8 mouse cellular contexts compared by ENCODE assay signal in the genomic region with DNA sequence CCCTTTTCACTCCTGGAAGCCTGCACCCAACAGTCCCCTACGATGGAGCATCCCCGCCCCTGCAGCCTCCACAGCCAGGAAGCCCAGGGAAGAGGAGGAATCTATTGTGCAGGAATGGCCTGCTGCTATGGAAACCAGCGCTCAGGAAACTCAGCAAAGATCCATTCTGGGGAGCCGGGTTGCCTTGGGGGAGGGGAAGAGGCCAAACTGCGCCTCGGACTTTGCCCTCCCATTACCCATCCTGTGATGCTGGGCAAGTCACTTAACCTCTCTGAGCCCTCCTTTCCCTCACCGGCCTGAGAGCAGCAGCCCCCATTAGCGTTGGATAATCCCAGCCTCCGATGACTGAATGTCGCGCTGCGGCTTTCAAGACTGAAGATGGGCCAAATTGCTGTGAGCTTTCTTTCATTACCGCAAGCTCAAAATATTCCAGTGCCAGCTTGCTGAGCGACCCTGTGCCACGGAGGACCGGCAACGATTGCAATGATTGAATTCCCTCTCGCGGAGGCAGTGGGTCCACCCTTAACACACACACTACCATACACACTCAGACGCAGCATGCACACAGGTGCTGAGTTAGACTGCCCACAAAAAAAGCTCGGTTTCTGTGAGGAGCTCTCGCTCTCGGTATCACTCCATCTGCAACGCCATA. TPM values are rescaled to one million over a fixed set of nuclear protein-coding genes. Genes with fewer than 3 reads are reported as not detected.
DNase-seq lines count a peak whose midpoint lies in the region; ATAC-seq and TF ChIP-seq lines count a peak whose summit lies in the region.
"Had no signal": no experiment of that assay in that cellular context is flagged by ENCODE, and none has a peak within 500 bp of the region (broad histone marks: within the 10 kb centered on the region; RNA-seq: fewer than 3 reads in every experiment).

No protein-coding gene starts in this region.

- no peaks in the 10 kb centered on the region for H3K4me1 ChIP-seq in lung, embryonic 14.5 days (ENCODE audit: insufficient read depth)
- H3K4me1 ChIP-seq in forebrain, embryonic 13.5 days = peaks cover 25% of the 10 kb centered on the region
- H3K4me1 ChIP-seq in midbrain, embryonic 15.5 days = peaks cover 24% of the 10 kb centered on the region

- no peak overlapping the region for H3K27ac ChIP-seq in lung, embryonic 14.5 days (ENCODE audit: low read depth)
- H3K27ac ChIP-seq in forebrain, embryonic 13.5 days = peak overlapping the region; percentile 74
- peak overlapping the region; percentile 84 for H3K27ac ChIP-seq in midbrain, embryonic 15.5 days
- H3K27ac ChIP-seq in gastrocnemius, adult 2 months = no peak overlapping the region

- DNase-seq in lung, embryonic 14.5 days = no peak
- DNase-seq in lung, postnatal 10 days = no peak
- peak; percentile 84 for DNase-seq in layer of hippocampus, adult 9-11 months
- no peak for DNase-seq in gastrocnemius, adult 2 months
- no peak for DNase-seq in urinary bladder, adult 18-20 months (ENCODE audit: low spot score in 2 of 2)

- 0 out of 2 replicates have a peak, but pooled peaks cover 5% of the 10 kb centered on the region for H3K27me3 ChIP-seq in lung, embryonic 14.5 days (ENCODE audit: insufficient read depth, low read length)
- no peaks in the 10 kb centered on the region for H3K27me3 ChIP-seq in forebrain, embryonic 13.5 days
- no peaks in the 10 kb centered on the region for H3K27me3 ChIP-seq in midbrain, embryonic 15.5 days (replicated peaks)

- intact Hi-C loops in gastrocnemius, adult 2 months (cut with DNase I) = no loop called here

- no peak overlapping the region for H3K9ac ChIP-seq in lung, embryonic 14.5 days
- peak overlapping the region; percentile 54 for H3K9ac ChIP-seq in forebrain, embryonic 13.5 days
- H3K9ac ChIP-seq in midbrain, embryonic 15.5 days = peak overlapping the region; percentile 24; the same call in 1 of the 2 replicates

- H3K4me2 ChIP-seq in lung, embryonic 14.5 days = peak overlapping the region; percentile 43
- H3K4me2 ChIP-seq in forebrain, embryonic 13.5 days = peak overlapping the region; percentile 68
- peak overlapping the region; percentile 55 for H3K4me2 ChIP-seq in midbrain, embryonic 15.5 days

- H3K4me3 ChIP-seq in lung, embryonic 14.5 days (ENCODE audit: low read depth, low read length) = no peak overlapping the region; the same call in 1 of the 2 replicates
- H3K4me3 ChIP-seq in forebrain, embryonic 13.5 days = peak overlapping the region; percentile 34
- H3K4me3 ChIP-seq in midbrain, embryonic 15.5 days = peak overlapping the region; percentile 27
- no peak overlapping the region for H3K4me3 ChIP-seq in gastrocnemius, adult 2 months

- WGBS in lung, embryonic 14.5 days = 10% methylated on average over 24 of the region's 24 CpGs
- WGBS in forebrain, embryonic 13.5 days = 4% methylated on average over 24 of the region's 24 CpGs
- 4% methylated on average over 24 of the region's 24 CpGs for WGBS in midbrain, embryonic 15.5 days

- ATAC-seq in lung, embryonic 14.5 days (ENCODE audit: insufficient read depth) = peak; percentile 11; the same call in 1 of the 2 replicates
- ATAC-seq in forebrain, embryonic 13.5 days = peak; percentile 91
- ATAC-seq in midbrain, embryonic 15.5 days (replicated peaks) = peak; percentile 90

- H3K9me3 ChIP-seq in lung, embryonic 14.5 days (ENCODE audit: low read depth, low read length) = no peaks in the 10 kb centered on the region
- no peaks in the 10 kb centered on the region for H3K9me3 ChIP-seq in forebrain, embryonic 13.5 days (replicated peaks)
- H3K9me3 ChIP-seq in midbrain, embryonic 15.5 days = no peaks in the 10 kb centered on the region

- TF ChIP-seq CTCF in lung, embryonic 14.5 days (IDR thresholded peaks at IDR 0.05; ENCODE audit: low read depth) = no peak
- TF ChIP-seq CTCF in gastrocnemius, adult 2 months (IDR thresholded peaks at IDR 0.05) = no peak

- no peaks in the 10 kb centered on the region for H3K36me3 ChIP-seq in lung, embryonic 14.5 days (ENCODE audit: insufficient read depth)
- H3K36me3 ChIP-seq in forebrain, embryonic 13.5 days (ENCODE audit: poor library complexity, severe bottlenecking) = no peaks in the 10 kb centered on the region
- H3K36me3 ChIP-seq in midbrain, embryonic 15.5 days (replicated peaks) = no peaks in the 10 kb centered on the region

RNA-seq across cellular contexts. Expression of gene Sirpa, which starts 18.1 kb away (rescaled TPM):
- polyA plus RNA-seq in lung, embryonic 14.5 days (2014; fragmentation: Nextera tagmentation; extraction: Ambion mirVana) = 25.0 and 26.5 TPM in 2 replicates
- polyA plus RNA-seq in forebrain, embryonic 13.5 days (2015; fragmentation: Nextera tagmentation; extraction: Ambion mirVana) = 16.9 and 19.5 TPM in 2 replicates
- 39.5 and 40.5 TPM in 2 replicates for polyA plus RNA-seq in midbrain, embryonic 15.5 days (2015; fragmentation: Nextera tagmentation; extraction: Ambion mirVana)
- 1 to 10 TPM; 5.0 to 7.4 TPM for total RNA-seq in gastrocnemius, adult 2 months (2021)

RNA-seq across cellular contexts. Expression of gene F830045P16Rik, which starts 38.1 kb away (rescaled TPM):
- not detected in 2 replicates for polyA plus RNA-seq in lung, embryonic 14.5 days (2014; fragmentation: Nextera tagmentation; extraction: Ambion mirVana)
- polyA plus RNA-seq in forebrain, embryonic 13.5 days (2015; fragmentation: Nextera tagmentation; extraction: Ambion mirVana) = not detected in 2 replicates
- not detected in 2 replicates for polyA plus RNA-seq in midbrain, embryonic 15.5 days (2015; fragmentation: Nextera tagmentation; extraction: Ambion mirVana)
- not detected for total RNA-seq in gastrocnemius, adult 2 months (2021)
- polyA plus RNA-seq: liver, embryonic 16.5 days had no signal

Comparison
In these comparisons a context has a peak if more than half of its experiments do, and no peak if none do; other contexts are left out.
1. ATAC-seq: peak in every context shown above with its lines; median percentile 91 in forebrain, embryonic 13.5 days; 90 in midbrain, embryonic 15.5 days; 11 in lung, embryonic 14.5 days.
2. H3K27ac ChIP-seq: peak in forebrain, embryonic 13.5 days (single experiment) and midbrain, embryonic 15.5 days (single experiment); none in lung, embryonic 14.5 days (single experiment) and gastrocnemius, adult 2 months (single experiment).
3. H3K4me3 ChIP-seq: peak in forebrain, embryonic 13.5 days (single experiment) and midbrain, embryonic 15.5 days (single experiment); none in lung, embryonic 14.5 days (single experiment) and gastrocnemius, adult 2 months (single experiment).
4. Peak in every context shown above with its lines, with median percentiles within 50 percentile points of each other: H3K4me2 ChIP-seq.